Mouse (Mus musculus) forebrain, embryonic 16.5 days (tissue): ENCODE results near the gene Cbs. TPM values are rescaled to one million over a fixed set of nuclear protein-coding genes. Genes with fewer than 3 reads are reported as not detected.

Experiments
- ATAC-seq: fragments of 200-750 bp; cut with Nextera tagmentation; 2 replicates; pipeline ENCODE4 v1.8.0; 2017; ENCODE audit warnings: mild to moderate bottlenecking, moderate library complexity
- H3K27ac ChIP-seq: fragments of 300-500 bp; sonication (generic); 2 replicates; pipeline ENCODE4 v1.5.1; 2014; ENCODE audit warnings: low read length, control low read depth
- H3K27me3 ChIP-seq: fragments of 300-500 bp; sonication (generic); replicated peaks from 2 replicates; pipeline ENCODE4 v1.6.1; 2014; ENCODE audit warnings: low read length; ENCODE audit not compliant: control insufficient read depth, insufficient read depth
- H3K36me3 ChIP-seq: fragments of 300-500 bp; sonication (generic); 2 replicates; pipeline ENCODE4 v1.6.1; 2014; ENCODE audit not compliant: control insufficient read depth, insufficient read depth
- H3K4me1 ChIP-seq: fragments of 300-500 bp; sonication (generic); replicated peaks from 2 replicates; pipeline ENCODE4 v1.6.1; 2014; ENCODE audit warnings: low read length; ENCODE audit not compliant: control insufficient read depth, insufficient read depth
- H3K4me2 ChIP-seq: fragments of 300-500 bp; sonication (generic); 2 replicates; pipeline ENCODE4 v1.6.1; 2014; ENCODE audit warnings: mild to moderate bottlenecking, low read length, control low read depth
- H3K4me3 ChIP-seq: fragments of 300-500 bp; sonication (generic); replicated peaks from 2 replicates; pipeline ENCODE4 v1.5.1; 2014; ENCODE audit warnings: mild to moderate bottlenecking, low read length, control low read depth
- H3K9ac ChIP-seq: fragments of 300-500 bp; sonication (generic); replicated peaks from 2 replicates; pipeline ENCODE4 v1.6.1; 2014; ENCODE audit warnings: low read depth, low read length, control low read depth
- H3K9me3 ChIP-seq: fragments of 300-500 bp; sonication (generic); 2 replicates; pipeline ENCODE4 v1.6.1; 2016; ENCODE audit warnings: low read length; ENCODE audit not compliant: control insufficient read depth
- WGBS: fragments of 180-500 bp; shearing (Covaris S2); extraction: QIAGEN DNeasy Blood & Tissue Kit; methylation state at CpG from one replicate; pipeline ENCODE4 v1.1.7; 2014; 5-methylcytosine and 5-hydroxymethylcytosine counted together
- polyA plus RNA-seq: library from polyadenylated mRNA; unstranded; fragments of >200 nt; fragmentation: Nextera tagmentation; extraction: Ambion mirVana; gene quantifications from 2 replicates; pipeline ENCODE4 v1.2.1, GENCODE M21; 2015

Gene Cbs
- 8.7 and 12.9 TPM in 2 replicates for polyA plus RNA-seq

GRCm38 (mm10) chr17:31636942-31637811 is at the start of gene Cbs:
TSS of gene Cbs (minus strand) at chr17:31637238.
- 2% methylated on average over 59 of the region's 61 CpGs for WGBS
- ATAC-seq = peak; percentile 86
- Histone ChIP-seq H3K27ac (peak within 1 kb of the TSS; percentile 61), H3K4me3 (peak within 1 kb of the TSS; percentile 56), H3K4me2 (peak within 1 kb of the TSS; percentile 93), H3K9ac (peak within 1 kb of the TSS; percentile 57), H3K27me3 (peaks cover 4% of the 10 kb centered on the region; the same call in 1 of the 2 replicates), H3K36me3 (no peaks in the 10 kb centered on the region), H3K9me3 (no peaks in the 10 kb centered on the region), H3K4me1 (peaks cover 24% of the 10 kb centered on the region)

- Histone ChIP-seq H3K9ac (peak overlapping the region; percentile 41; the same call in 1 of the 2 replicates), H3K4me3 (no peak overlapping the region), H3K27me3 (no peaks in the 10 kb centered on the region), H3K4me1 (peaks cover 14% of the 10 kb centered on the region), H3K9me3 (no peaks in the 10 kb centered on the region), H3K27ac (peak overlapping the region; percentile 69), H3K36me3 (no peaks in the 10 kb centered on the region), H3K4me2 (no peak overlapping the region)
- ATAC-seq = peak; percentile 37
- WGBS = 20% methylated on average over 3 of the region's 3 CpGs
These were observed 49.2 kb upstream of the Cbs start for GRCm38 (mm10) chr17:31686225-31686564.

GRCm38 (mm10) chr17:31685514-31686224 is 48.6 kb upstream of the Cbs start:
- H3K36me3 ChIP-seq = no peaks in the 10 kb centered on the region
- 13% methylated on average over 17 of the region's 17 CpGs for WGBS
- peak overlapping the region; percentile 69 for H3K27ac ChIP-seq
- H3K4me1 ChIP-seq = peaks cover 14% of the 10 kb centered on the region
- H3K9ac ChIP-seq = peak overlapping the region; percentile 41
- no peaks in the 10 kb centered on the region for H3K27me3 ChIP-seq
- H3K9me3 ChIP-seq = no peaks in the 10 kb centered on the region
- peak overlapping the region; percentile 21 for H3K4me2 ChIP-seq
- ATAC-seq = peak; percentile 91
- no peak overlapping the region for H3K4me3 ChIP-seq

- no peak overlapping the region for H3K4me2 ChIP-seq
- no peaks in the 10 kb centered on the region for H3K9me3 ChIP-seq
- H3K4me3 ChIP-seq = no peak overlapping the region
- WGBS = 88% methylated on average over 2 of the region's 2 CpGs
- H3K36me3 ChIP-seq = no peaks in the 10 kb centered on the region
- H3K27ac ChIP-seq = no peak overlapping the region
- H3K4me1 ChIP-seq = peaks cover 3% of the 10 kb centered on the region
- ATAC-seq = no peak
- H3K9ac ChIP-seq = no peak overlapping the region
- H3K27me3 ChIP-seq = no peaks in the 10 kb centered on the region
These were observed 43.4 kb upstream of the Cbs start for GRCm38 (mm10) chr17:31680450-31680849.

- Histone ChIP-seq H3K36me3 (no peaks in the 10 kb centered on the region), H3K27ac (no peak within 1 kb of the TSS), H3K4me3 (no peak within 1 kb of the TSS), H3K9me3 (no peaks in the 10 kb centered on the region), H3K4me1 (no peaks in the 10 kb centered on the region), H3K27me3 (no peaks in the 10 kb centered on the region), H3K4me2 (no peak within 1 kb of the TSS), H3K9ac (no peak within 1 kb of the TSS)
- ATAC-seq = no peak
- WGBS = 81% methylated on average over 8 of the region's 8 CpGs
These were observed 40.5 kb upstream of the Cbs start, which contains the start of gene Cryaa for GRCm38 (mm10) chr17:31677507-31677906. TSS of gene Cryaa (plus strand) at chr17:31677807.

GRCm38 (mm10) chr17:31674426-31674825 is 37.4 kb upstream of the Cbs start:
- H3K9ac ChIP-seq = no peak overlapping the region
- no peak for ATAC-seq
- H3K36me3 ChIP-seq = no peaks in the 10 kb centered on the region
- H3K9me3 ChIP-seq = no peaks in the 10 kb centered on the region
- no peaks in the 10 kb centered on the region for H3K27me3 ChIP-seq
- no peak overlapping the region for H3K27ac ChIP-seq
- H3K4me3 ChIP-seq = no peak overlapping the region
- H3K4me1 ChIP-seq = no peaks in the 10 kb centered on the region
- WGBS = 83% methylated on average over 1 of the region's 1 CpGs
- no peak overlapping the region for H3K4me2 ChIP-seq

- H3K27ac ChIP-seq = no peak overlapping the region
- no peaks in the 10 kb centered on the region for H3K9me3 ChIP-seq
- no peak for ATAC-seq
- H3K4me3 ChIP-seq = no peak overlapping the region
- 88% methylated on average over 11 of the region's 12 CpGs for WGBS
- H3K4me1 ChIP-seq = no peaks in the 10 kb centered on the region
- no peak overlapping the region for H3K9ac ChIP-seq
- no peak overlapping the region for H3K4me2 ChIP-seq
- H3K36me3 ChIP-seq = no peaks in the 10 kb centered on the region
- no peaks in the 10 kb centered on the region for H3K27me3 ChIP-seq
These were observed 35.2 kb upstream of the Cbs start for GRCm38 (mm10) chr17:31672279-31672678.

- H3K9me3 ChIP-seq = no peaks in the 10 kb centered on the region
- no peaks in the 10 kb centered on the region for H3K27me3 ChIP-seq
- WGBS = 63% methylated on average over 8 of the region's 8 CpGs
- H3K4me2 ChIP-seq = no peak overlapping the region
- no peak for ATAC-seq
- no peak overlapping the region for H3K4me3 ChIP-seq
- no peaks in the 10 kb centered on the region for H3K4me1 ChIP-seq
- no peaks in the 10 kb centered on the region for H3K36me3 ChIP-seq
- no peak overlapping the region for H3K9ac ChIP-seq
- H3K27ac ChIP-seq = no peak overlapping the region
These were observed 34.7 kb upstream of the Cbs start for GRCm38 (mm10) chr17:31671698-31672097.

GRCm38 (mm10) chr17:31670163-31670562 is 33.1 kb upstream of the Cbs start:
- Histone ChIP-seq H3K9me3 (no peaks in the 10 kb centered on the region), H3K9ac (no peak overlapping the region), H3K27ac (no peak overlapping the region), H3K4me2 (no peak overlapping the region), H3K4me1 (no peaks in the 10 kb centered on the region), H3K36me3 (no peaks in the 10 kb centered on the region), H3K27me3 (no peaks in the 10 kb centered on the region), H3K4me3 (no peak overlapping the region)
- no peak for ATAC-seq
- 15% methylated on average over 11 of the region's 11 CpGs for WGBS
